Mouse (Mus musculus): Measurements from ENCODE around the gene Arhgef40.
"Not testable (repeated sequence)": the region's sequence is repeated elsewhere in the genome, so short reads cannot be mapped to it uniquely, and the experiment has no call there.

Gene Arhgef40

DNA sequence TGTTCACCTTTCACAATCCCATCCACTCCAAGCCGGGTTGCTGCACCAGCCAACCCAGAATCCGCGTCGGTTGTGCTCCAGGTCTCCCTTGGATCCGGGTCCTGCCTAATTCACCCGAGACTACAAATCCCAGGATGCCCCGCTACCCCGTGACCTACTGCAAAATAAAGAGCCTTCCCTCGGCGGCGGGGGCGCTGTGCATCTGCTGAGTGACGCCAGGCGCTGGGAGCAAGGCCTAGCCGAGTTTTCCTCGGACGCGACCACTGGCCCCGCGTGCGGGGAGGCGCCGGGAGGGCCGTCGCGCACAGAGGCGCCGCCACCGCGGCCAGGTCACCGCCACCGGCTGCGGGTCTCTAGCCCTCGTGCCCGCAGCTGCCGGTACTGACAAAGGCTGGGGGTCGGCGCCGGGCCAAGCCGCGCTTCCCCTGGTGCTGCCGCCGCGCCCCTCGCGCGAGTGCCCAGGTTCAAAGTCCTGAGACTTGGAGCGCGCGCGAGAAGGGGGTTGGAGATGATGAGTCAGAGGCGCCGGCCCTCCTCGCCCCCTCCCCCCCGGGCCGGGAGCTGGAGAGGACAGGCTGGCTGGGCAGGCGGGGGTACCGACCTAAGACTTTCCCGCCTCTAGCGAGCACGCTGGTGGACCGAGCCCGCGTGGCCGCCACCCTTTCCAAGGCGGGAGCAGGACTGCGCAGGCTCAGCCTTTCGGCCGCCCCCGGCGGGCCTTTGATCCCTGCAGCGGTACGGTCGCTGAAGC is 35.2 kb downstream of the Arhgef40 start:
- Histone ChIP-seq H3K36me3 (ENCODE audit: control insufficient read depth, insufficient read depth, low read length, poor library complexity, severe bottlenecking) (no peaks in the 10 kb centered on the region), H3K27me3 (ENCODE audit: control insufficient read depth, insufficient read depth, low read length, poor library complexity, severe bottlenecking) (no peaks in the 10 kb centered on the region)
- peak; percentile 94 for DNase-seq (ENCODE audit: low read depth, low spot score)

DNA sequence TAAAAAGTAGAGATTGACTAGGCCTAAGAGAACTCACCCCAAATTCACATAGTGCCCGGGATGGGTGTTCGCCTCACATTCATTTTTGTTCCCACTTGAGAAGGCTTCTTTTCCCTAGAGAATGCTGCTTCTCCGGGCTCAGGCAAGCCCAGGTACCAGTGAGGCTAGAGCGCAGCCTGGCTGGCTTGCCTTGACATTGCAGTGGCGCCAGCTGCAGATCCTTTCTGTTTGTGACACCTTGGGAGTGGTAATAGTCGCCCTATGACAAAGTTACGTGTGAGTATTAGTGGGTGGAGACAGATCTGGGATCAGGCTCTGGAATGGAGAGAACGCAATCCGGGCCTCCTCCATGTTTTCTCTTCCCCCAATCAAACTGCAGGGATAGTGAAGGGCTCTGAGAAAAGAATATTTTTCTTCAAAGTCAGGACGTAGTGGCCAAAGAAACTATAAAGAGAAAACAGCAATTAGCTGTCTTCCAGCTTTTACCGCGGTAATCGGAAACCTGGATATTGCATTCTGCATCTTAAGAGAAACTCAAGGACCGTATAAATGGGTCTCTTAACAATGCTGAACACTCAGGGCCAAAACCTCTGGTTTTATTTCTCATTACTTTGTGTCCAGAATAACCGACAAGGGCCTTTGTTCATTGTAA is 36.1 kb downstream of the Arhgef40 start, which contains the start of gene Zfp219:
Gene Zfp219 (minus strand): TSS at position 248 of the 652 bp plus-strand sequence.
- Histone ChIP-seq H3K36me3 (ENCODE audit: control insufficient read depth, insufficient read depth, low read length, poor library complexity, severe bottlenecking) (no peaks in the 10 kb centered on the region), H3K27me3 (ENCODE audit: control insufficient read depth, insufficient read depth, low read length, poor library complexity, severe bottlenecking) (no peaks in the 10 kb centered on the region)
- peak; percentile 66 for DNase-seq (ENCODE audit: low read depth, low spot score)

DNA sequence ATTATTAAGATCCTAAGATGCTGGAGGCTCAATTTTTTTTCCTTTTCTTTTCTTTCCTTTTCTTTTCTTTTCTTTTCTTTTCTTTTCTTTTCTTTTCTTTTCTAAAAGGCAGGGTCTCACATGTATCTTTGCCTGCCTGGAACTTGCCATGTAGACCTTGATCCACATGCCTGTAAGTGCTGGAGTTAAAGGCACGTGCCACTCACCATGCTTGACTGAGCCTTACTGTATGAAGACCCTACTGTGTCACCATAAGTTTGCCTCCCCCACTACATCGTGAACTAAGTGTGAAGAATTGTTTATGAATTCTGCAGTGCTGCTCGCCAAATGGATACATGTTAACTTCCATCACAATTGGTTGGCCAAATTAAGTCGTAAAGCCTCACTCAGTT is 36.6 kb downstream of the Arhgef40 start:
- no peaks in the 10 kb centered on the region for H3K27me3 ChIP-seq (ENCODE audit: control insufficient read depth, insufficient read depth, low read length, poor library complexity, severe bottlenecking)
- no peaks in the 10 kb centered on the region for H3K36me3 ChIP-seq (ENCODE audit: control insufficient read depth, insufficient read depth, low read length, poor library complexity, severe bottlenecking)
- no peak for DNase-seq (ENCODE audit: low read depth, low spot score)

DNA sequence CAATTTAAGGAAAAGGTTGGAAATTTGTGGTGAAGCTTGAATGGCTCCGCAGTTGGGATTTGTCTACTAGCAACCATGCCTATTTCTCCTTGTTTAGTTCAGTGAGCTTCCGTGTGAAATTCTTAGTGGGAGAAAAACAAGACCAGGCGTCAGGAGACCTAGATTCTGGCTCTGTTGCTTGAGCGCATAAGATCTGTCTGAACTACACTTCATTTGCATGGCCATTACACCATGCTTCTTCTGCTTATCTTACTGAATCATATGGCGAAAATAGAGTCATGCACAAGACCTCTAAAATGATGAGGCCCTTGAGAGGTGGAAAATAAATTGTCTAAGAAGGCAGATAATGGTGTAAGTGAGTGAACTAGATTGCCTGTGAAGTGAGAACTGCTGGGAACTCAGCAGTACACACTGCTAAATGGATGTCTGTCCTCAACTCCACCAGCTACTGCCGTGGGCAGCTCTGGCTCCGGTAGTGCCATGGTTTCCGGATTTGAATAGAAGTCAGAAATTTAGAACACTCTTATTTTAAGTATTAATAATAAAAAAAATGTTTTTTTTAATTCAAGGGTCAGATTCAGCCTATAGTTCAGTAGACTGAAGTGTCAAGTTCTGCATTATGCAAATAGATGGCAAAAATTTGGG is 37.2 kb downstream of the Arhgef40 start:
- Histone ChIP-seq H3K36me3 (ENCODE audit: control insufficient read depth, insufficient read depth, low read length, poor library complexity, severe bottlenecking) (no peaks in the 10 kb centered on the region), H3K27me3 (ENCODE audit: control insufficient read depth, insufficient read depth, low read length, poor library complexity, severe bottlenecking) (no peaks in the 10 kb centered on the region)
- no peak for DNase-seq (ENCODE audit: low read depth, low spot score)

DNA sequence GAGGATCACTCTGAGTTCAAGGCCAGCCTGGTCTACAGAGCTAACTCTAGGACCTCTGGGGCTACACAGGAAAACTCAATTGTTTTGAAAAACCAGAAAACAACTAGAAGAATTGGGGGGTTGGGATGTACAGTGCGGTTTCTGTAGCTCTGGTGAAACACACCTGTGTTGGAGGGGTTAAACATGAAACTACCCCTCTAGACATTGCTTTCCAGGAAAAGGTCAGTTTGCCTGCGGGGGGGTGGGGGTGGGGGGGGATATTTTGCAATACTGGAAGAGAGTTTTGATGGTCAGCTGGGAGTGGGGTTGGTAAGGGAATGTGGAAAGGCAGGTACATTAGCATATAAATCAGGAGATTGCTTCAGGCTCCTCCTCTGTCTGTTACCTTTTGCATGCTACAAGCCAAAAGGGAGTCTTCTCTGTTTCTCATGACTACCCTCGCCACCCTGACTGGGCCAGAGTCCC is 37.8 kb downstream of the Arhgef40 start:
- no peaks in the 10 kb centered on the region for H3K36me3 ChIP-seq (ENCODE audit: control insufficient read depth, insufficient read depth, low read length, poor library complexity, severe bottlenecking)
- DNase-seq (ENCODE audit: low read depth, low spot score): no peak
- no peaks in the 10 kb centered on the region for H3K27me3 ChIP-seq (ENCODE audit: control insufficient read depth, insufficient read depth, low read length, poor library complexity, severe bottlenecking)

DNA sequence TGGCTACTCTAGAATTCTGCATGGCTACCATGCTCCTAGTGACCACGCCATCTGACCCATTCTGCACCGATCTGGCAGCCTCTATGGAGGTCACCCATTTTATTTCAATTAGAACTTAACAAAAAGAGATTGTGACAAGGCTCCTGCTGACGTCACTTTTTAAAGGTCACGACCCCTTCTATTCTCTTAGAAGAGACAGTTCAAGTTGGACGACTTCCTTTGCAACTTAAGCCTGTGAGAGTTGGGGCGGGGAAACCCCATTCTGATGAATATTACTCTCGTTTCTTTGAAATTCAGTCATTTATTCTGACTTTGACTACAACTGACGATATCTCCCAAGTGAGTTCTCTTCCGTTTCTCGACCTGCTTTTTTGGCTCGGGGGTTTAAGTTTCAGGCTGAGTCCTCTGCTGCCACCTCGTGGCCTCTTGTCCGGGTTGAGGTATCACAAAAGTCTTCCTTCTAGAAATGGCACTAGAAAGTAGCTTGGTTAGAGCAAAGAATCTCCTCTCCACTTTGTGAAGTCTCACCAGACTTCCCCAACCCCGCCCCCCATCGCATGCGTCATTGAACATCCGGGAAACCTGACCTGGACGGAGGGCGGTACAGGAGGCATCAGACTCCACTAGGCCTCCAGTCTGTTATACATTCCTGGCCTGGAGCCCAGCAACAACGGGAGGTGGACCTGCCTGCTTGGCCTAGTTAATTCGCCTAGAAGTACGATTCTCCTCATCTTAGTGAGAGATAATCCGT is 38.4 kb downstream of the Arhgef40 start:
- Histone ChIP-seq H3K36me3 (ENCODE audit: control insufficient read depth, insufficient read depth, low read length, poor library complexity, severe bottlenecking) (no peaks in the 10 kb centered on the region), H3K27me3 (ENCODE audit: control insufficient read depth, insufficient read depth, low read length, poor library complexity, severe bottlenecking) (no peaks in the 10 kb centered on the region)
- DNase-seq (ENCODE audit: low read depth, low spot score): peak; percentile 93

DNA sequence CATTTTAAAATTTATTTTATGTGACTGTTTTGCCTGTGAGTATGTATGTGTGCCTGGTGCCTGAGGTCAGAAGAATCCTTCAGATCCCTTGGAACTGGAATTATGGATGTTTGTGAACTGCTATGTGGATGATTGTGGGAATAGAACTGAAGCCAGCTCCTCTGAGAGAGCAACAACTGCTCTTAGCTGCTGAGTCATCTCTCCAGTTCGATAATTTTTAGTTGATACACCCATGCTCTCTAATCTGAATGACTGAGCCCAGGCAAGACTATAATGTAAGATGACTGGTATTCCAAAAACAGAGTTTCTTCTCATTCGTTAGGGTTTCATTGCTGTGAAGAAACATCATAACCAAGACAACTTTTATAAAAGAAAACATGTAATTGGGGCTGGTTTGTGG is 39.6 kb downstream of the Arhgef40 start:
- no peaks in the 10 kb centered on the region for H3K27me3 ChIP-seq (ENCODE audit: control insufficient read depth, insufficient read depth, low read length, poor library complexity, severe bottlenecking)
- no peak for DNase-seq (ENCODE audit: low read depth, low spot score)
- H3K36me3 ChIP-seq (ENCODE audit: control insufficient read depth, insufficient read depth, low read length, poor library complexity, severe bottlenecking): no peaks in the 10 kb centered on the region

DNA sequence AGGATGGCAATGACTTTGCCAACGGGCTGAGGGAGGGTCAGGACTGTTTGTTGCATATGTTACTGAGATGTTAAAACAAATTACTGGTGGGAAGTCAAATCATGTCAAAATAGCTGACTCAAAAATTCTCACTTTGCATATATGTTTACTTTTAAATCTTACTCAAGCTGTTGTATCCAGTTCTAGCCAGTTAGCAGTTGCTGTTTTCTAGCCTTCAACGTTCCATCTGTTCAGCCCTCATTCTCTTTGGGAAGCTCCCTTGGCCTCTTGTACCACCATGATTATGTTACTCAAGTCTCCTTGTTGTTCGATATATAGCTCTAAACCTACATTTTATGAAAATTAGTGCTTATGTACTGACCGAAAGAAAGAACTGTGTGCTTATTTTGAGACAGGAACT is 41.8 kb downstream of the Arhgef40 start:
- Histone ChIP-seq H3K27me3 (ENCODE audit: control insufficient read depth, insufficient read depth, low read length, poor library complexity, severe bottlenecking) (no peaks in the 10 kb centered on the region), H3K36me3 (ENCODE audit: control insufficient read depth, insufficient read depth, low read length, poor library complexity, severe bottlenecking) (no peaks in the 10 kb centered on the region)
- DNase-seq (ENCODE audit: low read depth, low spot score): no peak

DNA sequence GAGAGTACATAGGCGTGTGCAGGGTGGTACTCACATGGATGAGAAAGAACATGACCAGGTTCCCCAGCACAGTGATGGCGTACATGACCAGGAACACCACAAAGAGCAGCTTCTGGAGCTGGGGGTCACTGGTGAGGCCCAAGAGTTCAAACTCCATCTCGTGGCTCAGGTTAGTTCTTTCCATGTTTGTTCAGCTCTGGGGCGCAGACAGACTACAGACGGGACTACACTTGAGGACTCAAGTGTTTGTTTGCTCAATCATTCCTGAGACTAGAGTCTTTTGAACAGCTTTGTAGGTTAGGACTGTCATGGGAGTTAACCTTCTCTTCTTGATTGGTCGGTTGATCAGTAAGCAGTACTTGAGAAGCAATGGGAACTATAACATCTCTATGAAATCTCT is 51.4 kb downstream of the Arhgef40 start:
- H3K36me3 ChIP-seq (ENCODE audit: control insufficient read depth, insufficient read depth, low read length, poor library complexity, severe bottlenecking): no peaks in the 10 kb centered on the region
- no peaks in the 10 kb centered on the region for H3K27me3 ChIP-seq (ENCODE audit: control insufficient read depth, insufficient read depth, low read length, poor library complexity, severe bottlenecking)
- no peak for DNase-seq (ENCODE audit: low read depth, low spot score)

DNA sequence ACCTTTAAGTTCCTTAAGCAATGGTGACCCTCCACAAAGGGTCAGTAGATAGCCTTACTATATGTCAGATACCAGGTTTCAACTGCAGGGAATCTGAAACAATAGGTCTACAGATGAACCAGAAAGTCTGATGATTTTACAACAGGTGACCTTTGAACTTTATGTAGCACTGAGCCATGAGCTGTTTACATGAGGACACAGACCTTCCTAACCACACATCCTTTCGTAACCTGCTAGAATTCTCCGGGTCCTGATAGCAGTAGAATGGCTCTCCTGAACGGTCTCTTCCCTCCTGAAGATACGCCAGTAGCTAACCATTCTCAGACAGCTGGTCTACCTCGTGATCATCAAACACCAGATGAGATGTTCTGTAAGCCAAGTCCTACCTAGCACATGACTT is 54.8 kb downstream of the Arhgef40 start:
- Histone ChIP-seq H3K36me3 (ENCODE audit: control insufficient read depth, insufficient read depth, low read length, poor library complexity, severe bottlenecking) (no peaks in the 10 kb centered on the region), H3K27me3 (ENCODE audit: control insufficient read depth, insufficient read depth, low read length, poor library complexity, severe bottlenecking) (no peaks in the 10 kb centered on the region)
- no peak for DNase-seq (ENCODE audit: low read depth, low spot score)

DNA sequence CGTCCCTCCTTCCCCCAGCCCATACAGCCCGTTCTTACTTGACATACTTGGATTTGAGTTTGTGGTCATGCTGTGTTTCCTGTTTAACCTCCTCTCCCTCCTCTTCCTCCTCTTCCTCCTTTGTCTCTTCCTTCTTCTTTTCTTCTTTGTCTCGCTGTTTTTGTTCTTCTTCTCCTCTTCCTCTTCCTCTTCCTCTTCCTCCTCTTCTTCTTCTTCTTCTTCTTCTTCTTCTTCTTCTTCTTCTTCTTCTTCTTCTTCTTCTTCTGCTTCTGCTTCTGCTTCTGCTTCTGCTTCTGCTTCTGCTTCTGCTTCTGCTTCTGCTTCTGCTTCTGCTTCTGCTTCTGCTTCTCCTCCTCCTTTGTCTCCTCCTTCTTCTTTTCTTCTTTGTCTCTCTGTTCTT is 57.8 kb downstream of the Arhgef40 start, which contains the start of gene Olfr221:
Gene Olfr221 (minus strand): TSS at position 101 of the 400 bp plus-strand sequence.
- H3K36me3 ChIP-seq (ENCODE audit: control insufficient read depth, insufficient read depth, low read length, poor library complexity, severe bottlenecking); DNase-seq (ENCODE audit: low read depth, low spot score); H3K27me3 ChIP-seq (ENCODE audit: control insufficient read depth, insufficient read depth, low read length, poor library complexity, severe bottlenecking): not testable (repeated sequence)

DNA sequence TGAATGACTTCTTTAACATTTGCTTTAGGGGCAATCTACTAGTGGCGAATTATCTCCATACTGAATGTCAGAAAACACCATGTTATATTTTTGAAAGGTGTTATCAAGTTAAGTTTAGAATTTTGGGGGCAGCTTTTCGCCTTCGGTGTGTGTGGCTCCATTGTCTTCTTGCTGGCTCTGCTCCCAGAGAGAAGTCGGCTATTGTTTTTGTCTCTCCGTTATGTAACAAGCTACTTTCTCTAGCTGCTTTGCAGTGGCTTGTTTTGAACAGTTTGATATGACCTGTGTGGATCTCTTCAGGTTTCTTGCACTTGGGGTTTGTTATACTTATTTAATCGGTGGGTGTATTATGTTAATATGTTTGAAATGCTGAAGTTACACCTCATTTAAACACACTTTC is 58.9 kb downstream of the Arhgef40 start:
- H3K27me3 ChIP-seq (ENCODE audit: control insufficient read depth, insufficient read depth, low read length, poor library complexity, severe bottlenecking): no peaks in the 10 kb centered on the region
- no peak for DNase-seq (ENCODE audit: low read depth, low spot score)
- H3K36me3 ChIP-seq (ENCODE audit: control insufficient read depth, insufficient read depth, low read length, poor library complexity, severe bottlenecking): no peaks in the 10 kb centered on the region

DNA sequence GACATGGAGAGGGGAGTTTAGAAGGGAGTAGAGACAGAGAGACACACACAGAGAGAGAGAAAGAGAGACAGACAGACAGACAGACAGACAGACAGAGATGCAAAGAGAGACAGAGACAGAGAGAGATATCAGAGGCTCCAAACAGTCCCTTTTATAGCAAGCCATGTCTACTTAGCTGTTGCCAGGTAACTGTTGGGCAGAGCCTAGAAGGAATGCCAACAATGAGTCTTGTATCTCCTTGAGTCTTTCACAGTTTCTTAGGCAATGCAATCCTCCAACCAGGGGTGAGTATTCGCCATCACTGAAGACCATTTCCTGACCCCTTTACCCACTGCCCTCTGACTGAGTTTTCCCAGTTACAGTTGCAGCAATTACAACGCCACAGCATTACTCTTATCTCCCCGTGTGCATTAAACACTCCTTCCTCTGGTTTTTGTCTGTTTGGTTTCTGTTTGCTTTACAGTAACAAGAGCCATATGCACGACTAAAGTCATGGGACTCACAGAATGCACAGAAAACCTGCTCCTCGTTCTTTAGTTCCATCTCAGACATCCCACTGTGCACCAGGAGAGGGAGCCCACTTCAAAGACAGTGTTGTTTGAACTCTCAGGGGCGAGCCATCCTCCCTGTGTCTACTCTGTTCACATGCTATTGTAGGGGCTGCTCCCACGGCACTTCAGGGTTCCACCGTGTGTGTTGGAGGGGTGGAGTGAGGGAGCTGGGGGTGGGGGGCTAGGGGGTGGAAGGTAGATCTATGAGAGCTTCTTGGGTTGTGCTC is 60.6 kb downstream of the Arhgef40 start:
- H3K36me3 ChIP-seq (ENCODE audit: control insufficient read depth, insufficient read depth, low read length, poor library complexity, severe bottlenecking): no peaks in the 10 kb centered on the region
- no peak for DNase-seq (ENCODE audit: low read depth, low spot score)
- no peaks in the 10 kb centered on the region for H3K27me3 ChIP-seq (ENCODE audit: control insufficient read depth, insufficient read depth, low read length, poor library complexity, severe bottlenecking)

DNA sequence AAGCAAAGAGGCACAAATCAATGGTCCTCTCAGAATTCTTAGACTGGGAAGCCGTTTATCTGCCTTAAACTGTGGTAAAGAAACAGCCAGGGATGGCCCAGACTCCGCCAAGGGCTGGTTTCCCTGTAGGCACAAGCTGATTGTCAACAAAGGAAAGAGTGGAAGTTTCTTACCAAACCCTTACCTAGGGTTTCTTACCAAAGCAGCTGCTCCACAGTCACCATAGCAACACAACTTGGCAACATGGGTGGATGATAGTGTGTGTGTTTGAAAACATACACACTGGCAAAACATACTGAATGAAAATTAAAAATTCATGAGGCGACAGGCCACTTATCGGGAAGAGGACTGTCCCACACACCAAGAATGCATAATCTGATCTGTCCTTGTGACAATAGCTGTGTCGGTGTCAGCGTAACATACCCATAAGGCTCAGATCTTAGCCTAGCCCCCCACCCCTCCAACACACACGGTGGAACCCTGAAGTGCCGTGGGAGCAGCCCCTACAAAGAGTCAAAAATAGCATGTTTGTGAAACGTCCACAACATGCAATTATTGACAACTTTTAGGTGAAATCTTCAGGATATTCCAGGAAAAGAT is 61.5 kb downstream of the Arhgef40 start:
- Histone ChIP-seq H3K27me3 (ENCODE audit: control insufficient read depth, insufficient read depth, low read length, poor library complexity, severe bottlenecking) (no peaks in the 10 kb centered on the region), H3K36me3 (ENCODE audit: control insufficient read depth, insufficient read depth, low read length, poor library complexity, severe bottlenecking) (no peaks in the 10 kb centered on the region)
- DNase-seq (ENCODE audit: low read depth, low spot score): no peak

Measured in splenic B cell, adult 2 months (primary cell).